Mouse (Mus musculus) cortical plate, adult 2 months (tissue): ENCODE measurements at regions not wholly inside any gene's neighbourhood (a gene's known extent, or its start where the extent isn't known, plus 50 kb on each side); places are given as distances from the start of the nearest gene placed in this dataset.

Experiments
- CTCF ChIP-seq: fragments of 200-500 bp; IDR thresholded peaks from 2 replicates; pipeline ENCODE4 v1.5.1; 2011; ENCODE audit warnings: mild to moderate bottlenecking, control low read depth, low read length; ENCODE audit not compliant: insufficient read depth; ENCODE audit errors: extremely low read depth
- POLR2A ChIP-seq: fragments of 200-500 bp; IDR thresholded peaks from 2 replicates; pipeline ENCODE4 v1.6.1; 2011; ENCODE audit warnings: mild to moderate bottlenecking, low read length, control low read depth; ENCODE audit not compliant: insufficient read depth; ENCODE audit errors: extremely low read depth

DNA sequence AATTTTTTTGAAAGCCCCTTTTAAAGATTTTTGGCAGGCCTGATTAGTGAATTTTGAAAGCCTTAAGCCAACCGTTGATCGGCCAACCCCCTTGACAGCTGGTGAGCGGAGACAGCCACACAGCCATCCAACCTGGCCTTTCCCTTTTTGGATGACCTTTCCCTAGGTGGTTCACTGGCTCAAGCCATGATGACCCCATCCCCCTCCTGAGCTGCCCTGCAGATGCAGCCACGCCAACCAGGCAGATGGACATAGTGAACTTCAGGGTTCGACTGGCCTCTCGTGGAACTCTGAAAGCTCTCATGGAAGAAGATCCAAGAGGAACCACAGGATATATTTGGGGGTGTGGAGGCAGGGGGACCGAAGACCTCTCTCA is 79.1 kb upstream of the Igsf21 start:
- TF ChIP-seq CTCF, result no peak
- no peak for TF ChIP-seq POLR2A
